Mouse (Mus musculus) hindbrain, embryonic 12.5 days (tissue): ENCODE measurements at regions not wholly inside any gene's neighbourhood (a gene's known extent, or its start where the extent isn't known, plus 50 kb on each side); places are given as distances from the start of the nearest gene placed in this dataset.

ENCODE experiments used
- ATAC-seq: fragments of 200-750 bp; cut with Nextera tagmentation; 2 replicates; pipeline ENCODE4 v1.8.0; 2017; ENCODE audit warnings: moderate TSS enrichment; ENCODE audit not compliant: low FRiP score
- H3K27ac ChIP-seq: fragments of 300-500 bp; sonication (generic); 2 replicates; pipeline ENCODE4 v1.5.1; 2016; ENCODE audit warnings: mild to moderate bottlenecking
- H3K27me3 ChIP-seq: fragments of 300-500 bp; sonication (generic); 2 replicates; pipeline ENCODE4 v1.6.1; 2016; ENCODE audit warnings: mild to moderate bottlenecking
- H3K36me3 ChIP-seq: fragments of 300-500 bp; sonication (generic); 2 replicates; pipeline ENCODE4 v1.6.1; 2016; ENCODE audit warnings: mild to moderate bottlenecking
- H3K4me1 ChIP-seq: fragments of 300-500 bp; sonication (generic); 2 replicates; pipeline ENCODE4 v1.6.1; 2016
- H3K4me2 ChIP-seq: fragments of 300-500 bp; sonication (generic); replicated peaks from 2 replicates; pipeline ENCODE4 v1.6.1; 2016; ENCODE audit warnings: mild to moderate bottlenecking
- H3K4me3 ChIP-seq: fragments of 300-500 bp; sonication (generic); 2 replicates; pipeline ENCODE4 v1.5.1; 2016; ENCODE audit warnings: mild to moderate bottlenecking
- H3K9ac ChIP-seq: fragments of 300-500 bp; sonication (generic); 2 replicates; pipeline ENCODE4 v1.6.1; 2016; ENCODE audit warnings: mild to moderate bottlenecking, moderate library complexity
- H3K9me3 ChIP-seq: fragments of 300-500 bp; sonication (generic); replicated peaks from 2 replicates; pipeline ENCODE4 v1.6.1; 2016; ENCODE audit warnings: mild to moderate bottlenecking
- WGBS: fragments of 180-500 bp; shearing (Covaris S2); methylation state at CpG from one replicate; pipeline ENCODE4 v1.1.7; 2016; 5-methylcytosine and 5-hydroxymethylcytosine counted together

DNA sequence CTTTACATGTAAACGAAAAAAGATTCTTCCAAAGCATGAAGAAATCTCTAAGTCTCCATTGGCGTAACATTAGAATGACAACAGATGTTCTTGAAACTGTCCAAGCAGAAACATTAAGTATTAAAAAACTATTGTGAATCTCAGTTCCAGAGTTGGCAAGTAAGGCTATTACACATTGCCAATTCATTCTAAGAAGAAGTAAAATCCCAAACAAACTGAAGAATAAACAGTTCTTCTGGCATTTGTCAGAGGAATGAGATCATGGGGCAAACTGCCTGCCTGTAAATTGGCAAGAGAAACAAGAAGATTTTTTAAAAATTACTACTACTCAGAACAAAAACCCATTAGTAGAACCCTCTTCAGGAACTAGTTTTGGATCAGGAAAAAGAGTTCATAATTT lies 680.1 kb downstream of the Nova1 start:
- ATAC-seq, result no peak
- Histone ChIP-seq H3K27me3 (no peaks in the 10 kb centered on the region), H3K4me2 (no peak overlapping the region), H3K36me3 (no peaks in the 10 kb centered on the region), H3K9ac (no peak overlapping the region), H3K9me3 (no peaks in the 10 kb centered on the region), H3K27ac (no peak overlapping the region), H3K4me1 (no peaks in the 10 kb centered on the region), H3K4me3 (no peak overlapping the region)
- WGBS, result 82% methylated on average over 2 of the region's 2 CpGs

DNA sequence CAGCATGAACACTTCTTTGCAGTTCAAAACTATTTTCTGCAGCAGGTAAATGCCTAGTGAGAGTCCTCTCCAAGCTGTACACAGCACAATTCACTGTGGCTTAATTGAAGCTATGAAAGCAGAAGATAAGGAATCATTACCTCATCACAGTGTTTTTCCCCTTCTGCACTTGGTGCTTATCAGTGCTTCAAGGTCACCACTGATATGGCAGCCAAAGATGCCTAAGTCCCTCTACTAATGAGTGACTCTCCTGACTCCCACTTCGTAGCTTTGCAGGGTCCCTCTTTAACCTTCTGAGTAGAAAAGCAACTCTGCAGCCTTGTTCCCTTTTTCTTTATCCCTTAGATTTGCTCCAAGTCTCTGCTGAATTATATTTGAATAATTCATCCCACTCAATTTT lies 692.9 kb downstream of the Nova1 start:
- Histone ChIP-seq H3K27me3 (no peaks in the 10 kb centered on the region), H3K4me1 (no peaks in the 10 kb centered on the region), H3K9ac (no peak overlapping the region), H3K36me3 (no peaks in the 10 kb centered on the region), H3K4me3 (no peak overlapping the region), H3K9me3 (no peaks in the 10 kb centered on the region), H3K4me2 (no peak overlapping the region), H3K27ac (no peak overlapping the region)
- WGBS, result 70% methylated on average over 1 of the region's 1 CpGs
- no peak for ATAC-seq

DNA sequence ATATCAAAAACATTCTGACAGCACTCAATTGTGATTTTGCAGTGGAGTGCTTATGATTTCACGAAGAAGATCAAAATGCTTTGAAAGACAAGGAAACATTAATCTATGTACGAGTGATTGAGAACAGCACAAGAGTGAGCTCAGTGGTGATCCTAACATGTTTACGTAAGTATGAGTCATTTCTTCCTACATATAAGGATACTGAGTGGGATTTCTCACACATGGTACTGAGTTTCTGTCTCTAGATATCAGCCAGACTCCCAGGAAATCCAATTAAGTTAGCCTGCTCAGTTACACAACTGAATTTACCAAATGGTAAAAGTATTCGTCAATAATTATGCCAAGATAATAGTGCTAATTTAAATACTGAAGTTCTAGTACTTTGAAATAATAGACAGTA lies 707.4 kb downstream of the Nova1 start:
- no peaks in the 10 kb centered on the region for H3K4me1 ChIP-seq
- ATAC-seq, result no peak
- no peak overlapping the region for H3K27ac ChIP-seq
- 90% methylated on average over 4 of the region's 4 CpGs for WGBS
- no peak overlapping the region for H3K4me3 ChIP-seq
- H3K9me3 ChIP-seq, result no peaks in the 10 kb centered on the region
- H3K4me2 ChIP-seq, result no peak overlapping the region
- no peaks in the 10 kb centered on the region for H3K36me3 ChIP-seq
- no peaks in the 10 kb centered on the region for H3K27me3 ChIP-seq
- H3K9ac ChIP-seq, result no peak overlapping the region

DNA sequence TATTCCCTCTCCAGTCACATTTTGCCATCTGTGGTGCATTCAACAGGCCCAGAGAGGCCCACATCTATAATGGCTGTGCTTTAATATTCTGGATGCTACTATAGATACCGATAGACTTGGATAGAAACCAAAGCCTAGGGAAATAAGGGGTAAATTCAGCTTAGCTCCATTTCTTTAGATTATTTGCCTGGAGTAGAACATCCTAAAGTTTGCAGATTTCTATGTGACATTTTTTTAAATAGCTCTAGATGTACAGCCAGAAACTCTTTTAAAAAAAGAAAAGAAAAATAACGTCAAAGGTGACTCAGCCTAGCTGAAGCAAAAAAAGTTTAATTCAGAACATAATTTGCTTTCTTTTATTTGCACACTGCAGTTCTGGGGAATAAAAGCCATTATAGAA lies 735.4 kb downstream of the Nova1 start:
- no peaks in the 10 kb centered on the region for H3K36me3 ChIP-seq
- WGBS, result 93% methylated on average over 2 of the region's 2 CpGs
- H3K4me3 ChIP-seq, result no peak overlapping the region
- ATAC-seq, result no peak
- H3K27ac ChIP-seq, result no peak overlapping the region
- no peak overlapping the region for H3K4me2 ChIP-seq
- no peaks in the 10 kb centered on the region for H3K4me1 ChIP-seq
- no peak overlapping the region for H3K9ac ChIP-seq
- no peaks in the 10 kb centered on the region for H3K9me3 ChIP-seq
- no peaks in the 10 kb centered on the region for H3K27me3 ChIP-seq

DNA sequence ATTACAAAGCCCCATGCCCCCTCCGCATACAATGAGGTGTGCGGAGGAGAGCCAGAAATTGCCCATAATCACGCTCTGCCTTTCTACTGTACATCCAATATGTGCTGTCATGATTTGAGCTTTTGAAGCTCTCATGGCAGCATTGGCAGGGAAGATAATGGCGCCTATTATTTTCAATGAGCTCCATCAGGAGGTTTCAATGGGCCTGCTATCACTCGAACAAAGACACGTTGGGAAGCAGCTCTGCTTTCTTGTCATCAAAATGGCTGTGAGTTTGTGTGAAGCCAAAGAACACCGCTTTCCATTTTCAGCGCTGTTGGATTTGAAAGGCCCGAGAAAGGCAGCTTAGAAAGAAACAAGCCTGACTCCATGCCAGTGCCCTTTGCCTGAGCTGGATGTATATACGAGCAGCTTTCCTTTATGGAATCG lies 742.9 kb downstream of the Nova1 start:
- Histone ChIP-seq H3K9ac (no peak overlapping the region), H3K36me3 (no peaks in the 10 kb centered on the region), H3K9me3 (no peaks in the 10 kb centered on the region), H3K27ac (0 out of 2 replicates have a peak overlapping the region, but pooled peaks have one; percentile 5), H3K4me1 (no peaks in the 10 kb centered on the region), H3K4me3 (no peak overlapping the region), H3K27me3 (no peaks in the 10 kb centered on the region), H3K4me2 (no peak overlapping the region)
- 68% methylated on average over 11 of the region's 11 CpGs for WGBS
- ATAC-seq, result no peak

DNA sequence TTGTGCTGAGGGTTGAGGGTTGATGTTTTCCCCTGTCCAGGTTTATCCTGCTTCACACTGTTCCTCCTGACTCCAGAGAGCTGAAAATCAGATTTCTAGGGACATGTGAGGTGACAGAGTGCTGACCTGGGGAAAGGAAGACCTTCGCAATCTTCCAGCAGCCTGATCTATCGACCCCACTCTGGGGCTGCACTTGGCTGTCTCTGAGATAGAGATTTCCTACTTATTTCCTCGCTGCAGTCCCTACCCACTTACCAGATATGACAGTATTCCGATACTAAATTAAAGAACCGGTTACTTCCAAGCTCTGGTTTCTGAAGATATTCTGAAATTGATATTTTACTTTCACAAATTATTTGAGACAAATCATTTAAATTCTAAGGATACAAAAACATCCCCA lies 743.4 kb downstream of the Nova1 start:
- no peaks in the 10 kb centered on the region for H3K4me1 ChIP-seq
- H3K27ac ChIP-seq, result no peak overlapping the region
- WGBS, result 86% methylated on average over 5 of the region's 5 CpGs
- no peaks in the 10 kb centered on the region for H3K36me3 ChIP-seq
- no peak overlapping the region for H3K9ac ChIP-seq
- no peak for ATAC-seq
- H3K9me3 ChIP-seq, result no peaks in the 10 kb centered on the region
- H3K4me3 ChIP-seq, result no peak overlapping the region
- H3K4me2 ChIP-seq, result no peak overlapping the region
- no peaks in the 10 kb centered on the region for H3K27me3 ChIP-seq

DNA sequence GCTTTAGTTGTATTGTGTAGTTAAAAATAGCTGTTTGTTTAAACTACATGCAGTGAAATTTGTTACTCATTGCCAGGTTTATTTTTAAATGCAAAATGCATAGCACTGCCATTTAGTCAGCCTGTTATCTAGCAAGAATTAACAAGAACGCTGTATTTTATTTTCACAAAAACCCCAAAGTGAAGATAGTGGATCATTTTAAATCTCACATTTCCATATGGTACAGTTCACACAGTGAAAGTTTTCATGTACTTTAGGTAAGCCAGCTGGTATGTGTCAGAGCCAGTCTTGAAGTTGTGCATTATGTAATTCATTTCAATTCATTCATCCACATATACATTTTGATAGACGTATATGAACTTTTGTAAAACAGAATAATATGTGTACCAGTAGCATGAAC lies 751.8 kb downstream of the Nova1 start:
- 90% methylated on average over 2 of the region's 2 CpGs for WGBS

DNA sequence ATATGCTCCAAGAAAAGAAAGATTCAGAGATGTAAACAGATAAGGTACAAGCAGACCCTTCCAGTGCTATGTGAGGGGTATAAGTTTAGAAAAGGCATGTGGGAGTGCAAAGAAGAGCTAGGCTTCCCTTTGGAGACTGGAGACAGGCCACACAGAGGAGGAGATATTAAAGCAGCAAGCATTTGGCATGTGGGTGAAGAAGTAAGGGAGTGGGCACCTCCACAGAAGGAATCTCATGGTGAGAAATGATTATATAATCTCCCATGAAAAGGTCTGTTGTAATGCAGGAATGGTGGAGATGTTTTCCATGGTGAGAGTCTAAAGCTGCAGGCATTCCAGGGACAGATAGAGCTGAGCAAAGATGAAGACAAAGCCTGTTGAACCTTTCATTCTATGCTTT lies 778.1 kb downstream of the Nova1 start:
- H3K27ac ChIP-seq, result no peak overlapping the region
- no peaks in the 10 kb centered on the region for H3K4me1 ChIP-seq
- no peak overlapping the region for H3K4me3 ChIP-seq
- ATAC-seq, result no peak
- no peaks in the 10 kb centered on the region for H3K27me3 ChIP-seq
- no peaks in the 10 kb centered on the region for H3K36me3 ChIP-seq
- H3K9me3 ChIP-seq, result no peaks in the 10 kb centered on the region
- no peak overlapping the region for H3K9ac ChIP-seq
- no peak overlapping the region for H3K4me2 ChIP-seq

More for the DNA sequence above, 751.8 kb downstream of the Nova1 start:
- Histone ChIP-seq H3K27me3 (no peaks in the 10 kb centered on the region), H3K27ac (no peak overlapping the region), H3K36me3 (no peaks in the 10 kb centered on the region), H3K4me3 (no peak overlapping the region), H3K4me2 (no peak overlapping the region), H3K9ac (no peak overlapping the region), H3K9me3 (no peaks in the 10 kb centered on the region), H3K4me1 (no peaks in the 10 kb centered on the region)
- ATAC-seq, result no peak

DNA sequence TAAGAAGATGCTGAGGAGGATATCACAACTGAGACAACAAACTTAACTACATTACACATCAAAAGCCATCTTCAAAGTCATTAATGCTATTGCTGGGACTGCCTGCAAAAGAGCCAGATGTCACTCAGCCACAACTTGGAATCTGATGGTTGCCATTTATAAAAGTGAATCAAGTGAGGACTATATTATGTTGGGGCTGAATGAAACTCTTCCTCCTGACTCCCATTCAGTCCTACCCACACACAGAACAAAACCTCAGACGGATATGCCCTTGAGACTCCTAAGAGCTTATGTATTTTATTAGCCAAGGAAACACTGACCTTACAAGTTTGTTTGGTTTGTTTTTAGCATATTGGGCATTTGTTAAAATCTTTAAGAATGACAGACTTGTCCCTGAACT lies 778.5 kb downstream of the Nova1 start:
- no peaks in the 10 kb centered on the region for H3K36me3 ChIP-seq
- H3K9me3 ChIP-seq, result no peaks in the 10 kb centered on the region
- no peak overlapping the region for H3K4me2 ChIP-seq
- H3K27ac ChIP-seq, result no peak overlapping the region
- no peak overlapping the region for H3K4me3 ChIP-seq
- no peaks in the 10 kb centered on the region for H3K27me3 ChIP-seq
- H3K4me1 ChIP-seq, result no peaks in the 10 kb centered on the region
- no peak for ATAC-seq
- H3K9ac ChIP-seq, result no peak overlapping the region
- WGBS, result 71% methylated on average over 1 of the region's 1 CpGs

DNA sequence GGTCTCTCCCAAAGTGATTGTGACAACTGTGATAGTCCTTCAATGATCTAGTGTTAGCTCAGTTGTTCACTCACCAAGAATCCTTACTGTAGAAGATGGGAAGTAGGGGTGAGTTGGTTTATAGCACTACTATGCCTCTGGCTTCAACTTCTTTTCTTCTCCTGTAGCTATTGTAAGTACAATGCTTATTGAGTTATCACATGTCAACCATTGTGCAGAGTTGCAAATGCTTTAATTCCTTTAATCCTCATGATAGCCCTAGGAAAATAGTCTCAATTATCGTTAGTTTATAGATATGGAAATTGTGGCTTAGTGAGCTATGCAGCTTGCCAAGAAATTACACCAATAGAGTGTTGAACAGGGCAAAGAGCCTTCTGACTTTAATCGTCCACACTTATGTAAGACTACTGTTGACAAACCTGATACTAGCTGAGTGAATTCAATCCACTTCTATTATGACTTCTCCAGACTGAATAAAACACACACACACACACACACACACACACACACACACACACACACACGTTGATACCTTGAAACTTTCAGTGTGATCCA lies 782.1 kb downstream of the Nova1 start:
- no peak for ATAC-seq

DNA sequence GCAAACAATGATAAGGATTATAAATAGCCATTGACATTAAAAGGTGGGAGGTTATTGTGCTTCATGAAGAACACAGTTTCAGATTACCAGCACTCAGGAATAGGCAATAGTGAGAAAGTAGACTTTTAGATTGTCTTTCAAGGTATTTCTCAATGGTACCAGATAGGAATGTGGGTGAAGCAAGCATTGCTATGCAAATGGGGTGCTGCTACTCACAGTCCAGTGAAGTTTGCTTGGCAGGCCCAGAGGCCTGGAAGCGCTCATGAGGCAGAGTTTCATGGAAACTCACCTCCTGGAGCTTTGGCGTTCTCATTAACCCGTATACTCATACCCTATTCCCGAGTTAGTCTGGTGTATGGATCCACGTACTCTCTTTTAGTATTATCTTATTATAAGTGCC lies 793.5 kb downstream of the Nova1 start:
- Histone ChIP-seq H3K4me3 (no peak overlapping the region), H3K36me3 (no peaks in the 10 kb centered on the region), H3K27ac (no peak overlapping the region), H3K9me3 (no peaks in the 10 kb centered on the region), H3K9ac (no peak overlapping the region), H3K4me2 (no peak overlapping the region), H3K4me1 (no peaks in the 10 kb centered on the region), H3K27me3 (no peaks in the 10 kb centered on the region)
- no peak for ATAC-seq
- WGBS, result 85% methylated on average over 5 of the region's 5 CpGs

More for the DNA sequence above, 782.1 kb downstream of the Nova1 start:
- Histone ChIP-seq H3K27me3 (no peaks in the 10 kb centered on the region), H3K4me2 (no peak overlapping the region), H3K4me3 (no peak overlapping the region), H3K4me1 (no peaks in the 10 kb centered on the region), H3K9ac (no peak overlapping the region), H3K9me3 (no peaks in the 10 kb centered on the region), H3K27ac (no peak overlapping the region), H3K36me3 (no peaks in the 10 kb centered on the region)
- WGBS, result 81% methylated on average over 3 of the region's 3 CpGs

DNA sequence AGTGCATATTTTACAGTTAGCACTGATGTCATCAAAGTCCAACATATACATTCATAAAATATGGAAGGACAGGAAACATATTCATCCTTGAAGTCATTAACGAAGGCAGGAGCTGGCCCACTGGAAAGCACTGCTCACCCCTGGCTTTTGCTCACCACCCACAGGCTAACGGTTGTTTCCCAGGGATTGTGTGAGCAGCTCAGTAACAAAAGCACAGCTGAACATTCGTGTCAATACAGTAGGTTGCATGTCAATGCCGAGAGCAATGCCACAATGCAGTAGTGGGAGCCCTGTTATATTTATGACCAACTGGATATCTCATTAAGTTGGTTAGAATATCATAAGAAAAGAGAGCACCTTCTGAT lies 797.2 kb downstream of the Nova1 start:
- Histone ChIP-seq H3K9me3 (no peaks in the 10 kb centered on the region), H3K4me3 (no peak overlapping the region), H3K27me3 (no peaks in the 10 kb centered on the region), H3K4me2 (no peak overlapping the region), H3K9ac (no peak overlapping the region), H3K36me3 (no peaks in the 10 kb centered on the region), H3K27ac (peak overlapping the region; percentile 73), H3K4me1 (no peaks in the 10 kb centered on the region)
- peak; percentile 59; the same call in 1 of the 2 replicates for ATAC-seq
- WGBS, result 55% methylated on average over 4 of the region's 4 CpGs

DNA sequence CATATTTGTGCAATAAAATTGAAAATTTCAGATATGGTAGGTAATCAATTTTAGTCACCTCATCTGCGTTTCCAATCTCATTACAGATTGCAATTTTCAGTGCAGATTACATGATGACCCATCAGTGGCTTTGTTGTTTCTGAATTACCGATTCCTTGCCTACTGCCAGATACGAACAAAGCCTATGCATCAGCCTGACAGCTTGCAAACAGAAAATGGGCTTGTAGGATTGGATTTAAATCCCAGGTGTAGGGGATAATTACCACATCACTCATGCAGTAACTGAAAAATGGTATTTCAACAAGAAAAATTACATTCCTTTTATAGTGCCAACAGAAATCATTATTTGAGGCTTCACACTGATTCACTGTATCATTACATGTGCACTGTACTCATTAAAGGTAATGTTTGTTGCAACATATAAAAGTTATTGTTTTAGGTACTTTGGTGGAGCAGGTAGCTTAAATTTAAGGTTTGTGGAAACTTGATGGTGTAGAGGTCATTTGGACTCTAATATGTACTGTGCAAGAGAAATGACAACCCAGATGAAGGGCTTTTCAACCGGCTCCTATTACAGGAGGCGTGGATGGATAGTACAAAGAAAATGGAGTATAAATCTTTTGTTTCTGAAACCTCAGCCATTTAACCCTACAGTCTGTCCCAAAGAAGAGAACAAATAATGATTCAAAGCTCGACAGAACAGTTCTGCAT lies 797.7 kb downstream of the Nova1 start:
- WGBS, result 68% methylated on average over 6 of the region's 6 CpGs
- H3K27ac ChIP-seq, result peak overlapping the region; percentile 73
- peak; percentile 74 for ATAC-seq
- no peak overlapping the region for H3K4me2 ChIP-seq
- no peaks in the 10 kb centered on the region for H3K9me3 ChIP-seq
- H3K27me3 ChIP-seq, result no peaks in the 10 kb centered on the region
- no peak overlapping the region for H3K9ac ChIP-seq
- no peak overlapping the region for H3K4me3 ChIP-seq
- no peaks in the 10 kb centered on the region for H3K4me1 ChIP-seq
- H3K36me3 ChIP-seq, result no peaks in the 10 kb centered on the region
